ENCODE assay signal across 8 mouse cellular contexts in the genomic region with DNA sequence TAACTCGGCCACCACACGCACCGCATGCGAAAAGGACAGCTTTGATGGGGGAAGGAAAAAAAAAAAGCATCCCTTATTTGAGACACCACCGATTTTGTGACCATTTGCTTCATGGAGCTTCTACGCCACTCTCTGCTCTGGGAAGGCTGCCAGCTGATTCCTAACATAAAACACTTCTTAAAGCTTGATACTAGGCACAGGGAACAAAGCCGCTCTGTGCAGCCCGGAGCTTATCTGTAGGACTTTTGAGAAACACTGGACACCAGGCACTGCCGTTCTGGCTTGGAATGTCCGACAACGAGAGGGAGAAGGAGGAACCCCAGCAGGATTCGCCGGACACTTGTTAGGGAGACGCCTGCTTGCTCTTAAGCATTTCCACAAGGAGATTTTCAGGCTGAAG. TPM values are rescaled to one million over a fixed set of nuclear protein-coding genes. Genes with fewer than 3 reads are reported as not detected.
DNase-seq lines count a peak whose midpoint lies in the region.

No protein-coding gene starts in this region.

- intact Hi-C loops in heart, postnatal 14 days (cut with DNase I) = loop anchor here (10.0 kb wide), 1 partner anchor 409 kb away; the partner anchor contains the start of gene Arid2
- intact Hi-C loops in left cerebral cortex, postnatal 10 days (cut with DNase I) = loop anchor here (10.0 kb wide), 2 partner anchors 241 to 491 kb away; no protein-coding TSS in a partner anchor

- peak; percentile 44 to 53 for DNase-seq in heart, adult 18-20 months
- no peak for DNase-seq in heart, postnatal 14 days
- peak; percentile 77 to 82 for DNase-seq in right cerebral cortex, postnatal 10 days (ENCODE audit: low spot score in 2 of 2)
- no peak for DNase-seq in right cerebral cortex, adult 18-20 months
- peak; percentile 59 to 67 for DNase-seq in left cerebral cortex, postnatal 10 days (ENCODE audit: extremely low spot score in 1 of 2, low spot score in 2 of 2)
- peak; percentile 79 for DNase-seq in testis, postnatal 10 days (ENCODE audit: low spot score)
- DNase-seq in ovary, postnatal 14 days (ENCODE audit: low spot score) = no peak
- no peak for DNase-seq in cerebellum, adult 8-10 months

RNA-seq across cellular contexts. Expression of gene Slc38a2, which starts 5.8 kb away (rescaled TPM):
- total RNA-seq in heart, adult 18-20 months (2021) = 100 to 1,000 TPM; 194 to 206 TPM
- 100 to 1,000 TPM; 257 to 301 TPM for total RNA-seq in heart, postnatal 14 days (2021)
- 10 to 100 TPM; 69.3 to 72.2 TPM for total RNA-seq in left cerebral cortex, postnatal 10 days (2021)

RNA-seq across cellular contexts. Expression of gene Slc38a1, which starts 51.0 kb away (rescaled TPM):
- total RNA-seq in heart, adult 18-20 months (2021) = 10 to 100 TPM in 1 of 2 experiments, 1 to 10 TPM in 1; 5.9 to 13.3 TPM
- 10 to 100 TPM; 33.6 to 35.4 TPM for total RNA-seq in heart, postnatal 14 days (2021)
- 10 to 100 TPM; 85.2 to 91.0 TPM for total RNA-seq in left cerebral cortex, postnatal 10 days (2021)

Comparison
In these comparisons a context has a peak if more than half of its experiments do, and no peak if none do; other contexts are left out.
1. DNase-seq: peak in heart, adult 18-20 months (2 of 2), right cerebral cortex, postnatal 10 days (2 of 2), left cerebral cortex, postnatal 10 days (2 of 2) and testis, postnatal 10 days (single experiment); none in heart, postnatal 14 days (0 of 2), right cerebral cortex, adult 18-20 months (single experiment), ovary, postnatal 14 days (single experiment) and cerebellum, adult 8-10 months (single experiment).